Mouse (Mus musculus): ENCODE measurements around the gene Apbb2. TPM values are rescaled to one million over a fixed set of nuclear protein-coding genes. Genes with fewer than 3 reads are reported as not detected.

Apbb2 gene
- total and polyA plus RNA-seq, 3 experiments: 0.34 to 0.40 (median 0.34) TPM

- H3K4me3 ChIP-seq (replicated peaks in 1 of 3; ENCODE audit: low read depth in 2 of 3, low read length in 2 of 3, poor library complexity in 1 of 3): no peak overlapping the region
- dilution Hi-C loops (cut with MboI; ENCODE audit: extremely low pct_ligation_motif_present, extremely low pct_unique_long_range_greater_than_20kb, low sequenced_read_pairs): no loop called here
- in situ Hi-C loops (cut with MboI; ENCODE audit: low pct_ligation_motif_present, low pct_unique_long_range_greater_than_20kb, low sequenced_read_pairs): no loop called here
- H3K9ac ChIP-seq (ENCODE audit: insufficient read depth, low read depth): no peak overlapping the region
- no peaks in the 10 kb centered on the region for H3K27me3 ChIP-seq (replicated peaks)
- H3K4me2 ChIP-seq (ENCODE audit: insufficient read depth, low read depth, poor library complexity, severe bottlenecking): peak overlapping the region; percentile 93
- H3K36me3 ChIP-seq (replicated peaks in 1 of 2; ENCODE audit: control insufficient read depth in 1 of 2, insufficient read depth in 1 of 2, low read length in 1 of 2): no peaks in the 10 kb centered on the region
- no peaks in the 10 kb centered on the region for H3K9me3 ChIP-seq (replicated peaks; ENCODE audit: low read length)
- no peaks in the 10 kb centered on the region for H3K79me2 ChIP-seq (replicated peaks; ENCODE audit: control insufficient read depth, extremely low read depth, insufficient read depth, poor library complexity, severe bottlenecking)
- TF ChIP-seq JUN (IDR thresholded peaks at IDR 0.05; ENCODE audit: insufficient read depth, low read depth, low read length): no peak
- TF ChIP-seq EP300 (IDR thresholded peaks at IDR 0.05; ENCODE audit: low read length): peak; percentile 60
- no peak for TF ChIP-seq CHD1 (IDR thresholded peaks at IDR 0.05; ENCODE audit: low read depth, low read length)
- TF ChIP-seq JUND (conservative IDR thresholded peaks at IDR 0.05; ENCODE audit: low read depth, low read length): no peak
- TF ChIP-seq IRF4 (IDR thresholded peaks at IDR 0.05; ENCODE audit: low read depth, low read length): peak; percentile 52; the same call in 1 of the 2 replicates
- 0 out of 2 replicates have a peak, but pooled peaks have one; percentile 13 for TF ChIP-seq MAFK (IDR thresholded peaks at IDR 0.05; ENCODE audit: insufficient replicate concordance, low read length)
- TF ChIP-seq POLR2A (IDR thresholded peaks at IDR 0.05; ENCODE audit: low read depth, low read length): no peak
- TF ChIP-seq PAX5 (IDR thresholded peaks at IDR 0.05; ENCODE audit: low read length): no peak
- no peak for TF ChIP-seq MAZ (IDR thresholded peaks at IDR 0.05; ENCODE audit: low read depth, low read length)
- TF ChIP-seq MXI1 (IDR thresholded peaks at IDR 0.05; ENCODE audit: low read depth, low read length): no peak
- no peak for TF ChIP-seq MAX (IDR thresholded peaks at IDR 0.05; ENCODE audit: low read length)
- no peak for TF ChIP-seq SIN3A (IDR thresholded peaks at IDR 0.05; ENCODE audit: low read length)
- TF ChIP-seq BHLHE40 (IDR thresholded peaks at IDR 0.05; ENCODE audit: low read depth, low read length): peak; percentile 47
- TF ChIP-seq ZKSCAN1 (IDR thresholded peaks at IDR 0.05; ENCODE audit: borderline replicate concordance, low read depth, low read length): no peak
- TF ChIP-seq ETS1 (conservative IDR thresholded peaks at IDR 0.05; ENCODE audit: low read depth, low read length): peak; percentile 58
- TF ChIP-seq MEF2A (IDR thresholded peaks at IDR 0.05; ENCODE audit: borderline replicate concordance, low read depth, low read length): 0 out of 2 replicates have a peak, but pooled peaks have one; percentile 46
- TF ChIP-seq USF2 (conservative IDR thresholded peaks at IDR 0.05; ENCODE audit: low read depth, low read length): no peak
- no peak for TF ChIP-seq KAT2A (IDR thresholded peaks at IDR 0.05; ENCODE audit: insufficient replicate concordance, low read length)
- TF ChIP-seq MYC (IDR thresholded peaks at IDR 0.05; ENCODE audit: low read depth, low read length): no peak
- no peak for TF ChIP-seq POLR2AphosphoS2 (IDR thresholded peaks at IDR 0.05; ENCODE audit: low read depth, low read length)
- peak; percentile 51; the same call in 1 of the 2 replicates for TF ChIP-seq ZNF384 (IDR thresholded peaks at IDR 0.05; ENCODE audit: low read depth, low read length)
- no peak for TF ChIP-seq UBTF (IDR thresholded peaks at IDR 0.05; ENCODE audit: low read depth, low read length)
- no peak for TF ChIP-seq SMC3 (IDR thresholded peaks at IDR 0.05; ENCODE audit: low read depth, low read length)
- no peak for TF ChIP-seq RCOR1 (conservative IDR thresholded peaks at IDR 0.05; ENCODE audit: low read depth, low read length)
- TF ChIP-seq TBP (conservative IDR thresholded peaks at IDR 0.05; ENCODE audit: low read depth, low read length): no peak
- TF ChIP-seq RAD21 (IDR thresholded peaks at IDR 0.05; ENCODE audit: low read depth, low read length): no peak
- no peak for TF ChIP-seq HCFC1 (IDR thresholded peaks at IDR 0.05; ENCODE audit: low read depth, low read length)
- peaks cover 7 to 22% of the 10 kb centered on the region in 2 experiments for H3K4me1 ChIP-seq (ENCODE audit: control insufficient read depth in 1 of 2, insufficient read depth in 2 of 2)
- peak; percentile 81 for DNase-seq (ENCODE audit: extremely low read depth)
- no peak overlapping the region for H3K27ac ChIP-seq (ENCODE audit: insufficient read depth, low read depth)
Observed at GRCm38 (mm10) chr5:66523681-66524503, 94.7 kb downstream of the Apbb2 start.

Data from CH12.LX (cell line).